Mouse (Mus musculus) lung, postnatal 0 days (tissue): Measurements from ENCODE around the gene Olfr675.
"Not testable (repeated sequence)": the region's sequence is repeated elsewhere in the genome, so short reads cannot be mapped to it uniquely, and the experiment has no call there.

Experiments used
- CTCF ChIP-seq: IDR thresholded peaks from 2 replicates; pipeline ENCODE4 v1.5.1; 2016; ENCODE audit warnings: antibody characterized with exemption, mild to moderate bottlenecking
- EP300 ChIP-seq: IDR thresholded peaks from 2 replicates; pipeline ENCODE4 v1.6.1; 2016; ENCODE audit warnings: antibody characterized with exemption, mild to moderate bottlenecking, control low read depth

GRCm38 (mm10) chr7:104972507-104972906 lies 55.8 kb downstream of the Olfr675 start:
- TF ChIP-seq CTCF, EP300: not testable (repeated sequence)
